In the genomic region with DNA sequence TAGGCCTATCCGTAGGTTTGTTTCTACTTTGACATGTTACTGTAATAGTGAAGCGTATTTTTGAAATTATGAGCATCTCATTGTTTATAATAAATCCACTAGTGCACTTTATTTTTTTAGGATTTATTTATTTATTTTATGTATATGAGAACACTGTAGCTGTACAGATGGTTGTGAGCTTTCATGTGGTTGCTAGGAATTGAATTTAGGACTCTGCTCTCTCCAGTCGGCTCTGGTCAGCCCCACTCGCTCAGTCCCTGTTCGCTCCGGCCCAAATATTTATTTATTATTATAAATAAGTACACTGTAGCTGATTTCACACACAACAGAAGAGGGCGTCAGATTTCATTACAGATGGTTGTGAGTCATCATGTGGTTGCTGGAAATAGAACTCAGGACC, we compare ENCODE assay signal across 20 mouse cellular contexts. TPM values are rescaled to one million over a fixed set of nuclear protein-coding genes. Genes with fewer than 3 reads are reported as not detected.
DNase-seq lines count a peak whose midpoint lies in the region; ATAC-seq and TF ChIP-seq lines count a peak whose summit lies in the region.
"Had no signal": no experiment of that assay in that cellular context is flagged by ENCODE, and none has a peak within 500 bp of the region (broad histone marks: within the 10 kb centered on the region; RNA-seq: fewer than 3 reads in every experiment).

No protein-coding gene starts in this region.

- TF ChIP-seq CTCF in gastrocnemius, adult 2 months (IDR thresholded peaks at IDR 0.05) = no peak

- H3K9ac ChIP-seq in hindbrain, embryonic 12.5 days = no peak overlapping the region
- H3K9ac ChIP-seq in hindbrain, embryonic 16.5 days (ENCODE audit: low read depth, low read length) = no peak overlapping the region
- no peak overlapping the region for H3K9ac ChIP-seq in midbrain, embryonic 11.5 days (ENCODE audit: low read length)
- no peak overlapping the region for H3K9ac ChIP-seq in midbrain, embryonic 15.5 days
- H3K9ac ChIP-seq in midbrain, embryonic 13.5 days (replicated peaks) = no peak overlapping the region
- H3K9ac ChIP-seq: embryonic facial prominence, embryonic 15.5 days had no signal

- no peak overlapping the region for H3K4me2 ChIP-seq in hindbrain, embryonic 12.5 days (replicated peaks)
- H3K4me2 ChIP-seq in hindbrain, embryonic 16.5 days (ENCODE audit: low read length) = no peak overlapping the region
- no peak overlapping the region for H3K4me2 ChIP-seq in midbrain, embryonic 11.5 days
- no peak overlapping the region for H3K4me2 ChIP-seq in midbrain, embryonic 15.5 days
- no peak overlapping the region for H3K4me2 ChIP-seq in midbrain, embryonic 13.5 days (replicated peaks)
- H3K4me2 ChIP-seq: embryonic facial prominence, embryonic 15.5 days had no signal

- WGBS in hindbrain, embryonic 12.5 days = 76% methylated on average over 7 of the region's 7 CpGs
- WGBS in hindbrain, embryonic 16.5 days = 71% methylated on average over 7 of the region's 7 CpGs
- WGBS in midbrain, embryonic 11.5 days = 68% methylated on average over 7 of the region's 7 CpGs
- WGBS in midbrain, embryonic 15.5 days = 59% methylated on average over 7 of the region's 7 CpGs
- WGBS in midbrain, embryonic 13.5 days = 71% methylated on average over 7 of the region's 7 CpGs

- H3K4me1 ChIP-seq in hindbrain, embryonic 12.5 days = peaks cover 10% of the 10 kb centered on the region
- no peaks in the 10 kb centered on the region for H3K4me1 ChIP-seq in hindbrain, embryonic 16.5 days (ENCODE audit: control insufficient read depth, insufficient read depth, low read depth, low read length)
- peaks cover 19% of the 10 kb centered on the region for H3K4me1 ChIP-seq in midbrain, embryonic 11.5 days (ENCODE audit: control insufficient read depth, insufficient read depth, low read length)
- H3K4me1 ChIP-seq in midbrain, embryonic 15.5 days = peaks cover 17% of the 10 kb centered on the region; the same call in 1 of the 2 replicates
- H3K4me1 ChIP-seq in midbrain, embryonic 13.5 days (replicated peaks) = peaks cover 44% of the 10 kb centered on the region

- no peaks in the 10 kb centered on the region for H3K27me3 ChIP-seq in hindbrain, embryonic 12.5 days
- H3K27me3 ChIP-seq in hindbrain, embryonic 16.5 days (replicated peaks; ENCODE audit: control insufficient read depth, insufficient read depth, low read length) = no peaks in the 10 kb centered on the region
- no peaks in the 10 kb centered on the region for H3K27me3 ChIP-seq in midbrain, embryonic 11.5 days (ENCODE audit: control insufficient read depth, insufficient read depth, low read length)
- no peaks in the 10 kb centered on the region for H3K27me3 ChIP-seq in midbrain, embryonic 15.5 days (replicated peaks)
- no peaks in the 10 kb centered on the region for H3K27me3 ChIP-seq in midbrain, embryonic 13.5 days
- H3K27me3 ChIP-seq: embryonic facial prominence, embryonic 15.5 days had no signal

- peak overlapping the region; percentile 79 for H3K27ac ChIP-seq in gastrocnemius, adult 2 months
- H3K27ac ChIP-seq in hindbrain, embryonic 12.5 days = no peak overlapping the region
- no peak overlapping the region for H3K27ac ChIP-seq in hindbrain, embryonic 16.5 days (ENCODE audit: low read depth, low read length)
- H3K27ac ChIP-seq in midbrain, embryonic 11.5 days (ENCODE audit: low read depth, low read length) = peak overlapping the region; percentile 58
- no peak overlapping the region for H3K27ac ChIP-seq in midbrain, embryonic 15.5 days
- H3K27ac ChIP-seq in midbrain, embryonic 13.5 days = peak overlapping the region; percentile 65
- H3K27ac ChIP-seq: embryonic facial prominence, embryonic 15.5 days; forebrain, embryonic 10.5 days; hindbrain, postnatal 0 days had no signal

- DNase-seq in gastrocnemius, adult 2 months = no peak
- no peak for DNase-seq in gastrocnemius, postnatal 25 days
- no peak for DNase-seq in midbrain, embryonic 11.5 days (ENCODE audit: low spot score, missing footprints)
- DNase-seq: adrenal gland, postnatal 10 days; B cell, adult 2 months; cerebellum, adult 11 months; cerebellum, adult 8-10 months; cerebellum, postnatal 14 days; gastrocnemius, postnatal 10 days had no signal

- H3K9me3 ChIP-seq in hindbrain, embryonic 12.5 days (replicated peaks) = no peaks in the 10 kb centered on the region
- H3K9me3 ChIP-seq in hindbrain, embryonic 16.5 days (ENCODE audit: control insufficient read depth, low read length) = no peaks in the 10 kb centered on the region
- H3K9me3 ChIP-seq in midbrain, embryonic 11.5 days (ENCODE audit: control insufficient read depth, low read length) = no peaks in the 10 kb centered on the region
- H3K9me3 ChIP-seq in midbrain, embryonic 15.5 days = no peaks in the 10 kb centered on the region
- H3K9me3 ChIP-seq in midbrain, embryonic 13.5 days = no peaks in the 10 kb centered on the region
- H3K9me3 ChIP-seq: embryonic facial prominence, embryonic 15.5 days; forebrain, embryonic 10.5 days; G1E had no signal

- peaks cover 59% of the 10 kb centered on the region for H3K36me3 ChIP-seq in hindbrain, embryonic 12.5 days
- H3K36me3 ChIP-seq in hindbrain, embryonic 16.5 days (ENCODE audit: control insufficient read depth, insufficient read depth, low read length) = peaks cover 31% of the 10 kb centered on the region
- H3K36me3 ChIP-seq in midbrain, embryonic 11.5 days (ENCODE audit: control insufficient read depth, insufficient read depth, low read length) = peaks cover 26% of the 10 kb centered on the region
- peaks cover 31% of the 10 kb centered on the region for H3K36me3 ChIP-seq in midbrain, embryonic 15.5 days (replicated peaks)
- peaks cover 51% of the 10 kb centered on the region for H3K36me3 ChIP-seq in midbrain, embryonic 13.5 days

- no peak overlapping the region for H3K4me3 ChIP-seq in gastrocnemius, adult 2 months
- no peak overlapping the region for H3K4me3 ChIP-seq in hindbrain, embryonic 12.5 days
- no peak overlapping the region for H3K4me3 ChIP-seq in hindbrain, embryonic 16.5 days (ENCODE audit: low read length)
- no peak overlapping the region for H3K4me3 ChIP-seq in midbrain, embryonic 11.5 days (ENCODE audit: low read depth, low read length)
- no peak overlapping the region for H3K4me3 ChIP-seq in midbrain, embryonic 15.5 days
- H3K4me3 ChIP-seq in midbrain, embryonic 13.5 days (replicated peaks) = no peak overlapping the region
- H3K4me3 ChIP-seq: embryonic facial prominence, embryonic 15.5 days; erythroblast, embryonic 14.5 days; forebrain, embryonic 10.5 days had no signal

- intact Hi-C loops in gastrocnemius, adult 2 months (cut with DNase I) = no loop called here

- 0 out of 2 replicates have a peak, but pooled peaks have one; percentile 21 for ATAC-seq in hindbrain, embryonic 12.5 days (ENCODE audit: low FRiP score)
- ATAC-seq in hindbrain, embryonic 16.5 days = no peak
- ATAC-seq in midbrain, embryonic 11.5 days (ENCODE audit: low FRiP score) = peak; percentile 22; the same call in 1 of the 2 replicates
- no peak for ATAC-seq in midbrain, embryonic 15.5 days (replicated peaks)
- ATAC-seq in midbrain, embryonic 13.5 days = peak; percentile 3; the same call in 1 of the 2 replicates
- ATAC-seq: CD4-positive, CD25-positive, alpha-beta regulatory T cell, adult 4 months; forebrain, embryonic 14.5 days had no signal

RNA-seq across cellular contexts. Expression of a gene that starts 24.5 kb away (rescaled TPM):
- total RNA-seq in gastrocnemius, adult 2 months (2021) = 100 to 1,000 TPM in 1 of 2 experiments, 10 to 100 TPM in 1; 99.8 to 112 TPM
- 10 to 100 TPM; 84.3 to 87.9 TPM for total RNA-seq in gastrocnemius, postnatal 25 days (2021)
- polyA plus RNA-seq in hindbrain, embryonic 12.5 days (2016; fragmentation: Nextera tagmentation; extraction: Ambion mirVana) = 1,291 and 1,445 TPM in 2 replicates
- polyA plus RNA-seq in hindbrain, embryonic 16.5 days (2015; fragmentation: Nextera tagmentation; extraction: Ambion mirVana) = 634 and 655 TPM in 2 replicates
- polyA plus RNA-seq in midbrain, embryonic 11.5 days (2014; fragmentation: Nextera tagmentation; extraction: Ambion mirVana) = 1,896 and 1,979 TPM in 2 replicates
- polyA plus RNA-seq in midbrain, embryonic 15.5 days (2015; fragmentation: Nextera tagmentation; extraction: Ambion mirVana) = 690 and 713 TPM in 2 replicates
- polyA plus RNA-seq in midbrain, embryonic 13.5 days (2015; fragmentation: Nextera tagmentation; extraction: Ambion mirVana) = 1,097 and 1,253 TPM in 2 replicates

RNA-seq across cellular contexts. Expression of a gene that starts 24.6 kb away (rescaled TPM):
- total RNA-seq in gastrocnemius, adult 2 months (2021) = 10 to 100 TPM; 29.8 to 32.6 TPM
- total RNA-seq in gastrocnemius, postnatal 25 days (2021) = 10 to 100 TPM; 20.2 to 22.0 TPM
- polyA plus RNA-seq in hindbrain, embryonic 12.5 days (2016; fragmentation: Nextera tagmentation; extraction: Ambion mirVana) = 63.0 and 68.6 TPM in 2 replicates
- polyA plus RNA-seq in hindbrain, embryonic 16.5 days (2015; fragmentation: Nextera tagmentation; extraction: Ambion mirVana) = 48.4 and 52.0 TPM in 2 replicates
- 81.3 and 83.3 TPM in 2 replicates for polyA plus RNA-seq in midbrain, embryonic 11.5 days (2014; fragmentation: Nextera tagmentation; extraction: Ambion mirVana)
- polyA plus RNA-seq in midbrain, embryonic 15.5 days (2015; fragmentation: Nextera tagmentation; extraction: Ambion mirVana) = 54.3 and 56.1 TPM in 2 replicates
- 64.4 and 64.8 TPM in 2 replicates for polyA plus RNA-seq in midbrain, embryonic 13.5 days (2015; fragmentation: Nextera tagmentation; extraction: Ambion mirVana)

RNA-seq across cellular contexts. Expression of a gene that starts 55.8 kb away (rescaled TPM):
- 1 to 10 TPM; 4.1 to 5.1 TPM for total RNA-seq in gastrocnemius, adult 2 months (2021)
- total RNA-seq in gastrocnemius, postnatal 25 days (2021) = 10 to 100 TPM in 1 of 2 experiments, 1 to 10 TPM in 1; 6.2 to 11.0 TPM
- polyA plus RNA-seq in hindbrain, embryonic 12.5 days (2016; fragmentation: Nextera tagmentation; extraction: Ambion mirVana) = 5.9 and 7.1 TPM in 2 replicates
- 10.1 and 13.3 TPM in 2 replicates for polyA plus RNA-seq in hindbrain, embryonic 16.5 days (2015; fragmentation: Nextera tagmentation; extraction: Ambion mirVana)
- 6.3 and 9.3 TPM in 2 replicates for polyA plus RNA-seq in midbrain, embryonic 11.5 days (2014; fragmentation: Nextera tagmentation; extraction: Ambion mirVana)
- polyA plus RNA-seq in midbrain, embryonic 15.5 days (2015; fragmentation: Nextera tagmentation; extraction: Ambion mirVana) = 10.0 and 11.1 TPM in 2 replicates
- 8.6 and 9.1 TPM in 2 replicates for polyA plus RNA-seq in midbrain, embryonic 13.5 days (2015; fragmentation: Nextera tagmentation; extraction: Ambion mirVana)
- polyA plus RNA-seq: erythroblast, embryonic 14.5 days had no signal

Comparison
In these comparisons a context has a peak if more than half of its experiments do, and no peak if none do; other contexts are left out.
1. H3K27ac ChIP-seq: peak in gastrocnemius, adult 2 months (single experiment), midbrain, embryonic 11.5 days (single experiment) and midbrain, embryonic 13.5 days (single experiment); none in hindbrain, embryonic 12.5 days (single experiment), hindbrain, embryonic 16.5 days (single experiment) and midbrain, embryonic 15.5 days (single experiment).
2. ATAC-seq: peak in hindbrain, embryonic 12.5 days (single experiment), midbrain, embryonic 11.5 days (single experiment) and midbrain, embryonic 13.5 days (single experiment); none in hindbrain, embryonic 16.5 days (single experiment) and midbrain, embryonic 15.5 days (single experiment).